Mouse (Mus musculus): Measurements from ENCODE around the gene Gm42906.

GRCm38 (mm10) chr5:151137901-151138300 lies 290.1 kb downstream of the Gm42906 start:
- no peak for TF ChIP-seq POLR2A (IDR thresholded peaks at IDR 0.05; ENCODE audit: low read depth, low read length)
- TF ChIP-seq CTCF (conservative IDR thresholded peaks at IDR 0.05; ENCODE audit: insufficient read depth, insufficient read length, low read depth, low read length) = no peak
